Mouse (Mus musculus): ENCODE data around the gene Bloc1s3. TPM values are rescaled to one million over a fixed set of nuclear protein-coding genes. Genes with fewer than 3 reads are reported as not detected.

Gene Bloc1s3
- total and polyA plus RNA-seq, 3 experiments: 6.1 to 7.5 TPM; not detected in 1

GRCm38 (mm10) chr7:19520032-19520431 lies 11.9 kb upstream of the Bloc1s3 start:
- Histone ChIP-seq H3K9ac (ENCODE audit: control insufficient read depth, low read depth, low read length, poor library complexity, severe bottlenecking) (peak overlapping the region; percentile 95), H3K4me3 (ENCODE audit: control insufficient read depth in 1 of 2, insufficient read depth in 1 of 2, low read depth in 2 of 2, low read length in 2 of 2) (peak overlapping the region; percentile 74 to 81), H3K27me3 (ENCODE audit: control insufficient read depth in 1 of 2, insufficient read depth in 2 of 2, low read length in 2 of 2) (no peaks in the 10 kb centered on the region)

GRCm38 (mm10) chr7:19517652-19518365 lies 9.6 kb upstream of the Bloc1s3 start, which contains the start of gene Nkpd1:
Gene Nkpd1 (plus strand): TSS chr7:19517838.
- no peaks in the 10 kb centered on the region for H3K27me3 ChIP-seq (ENCODE audit: control insufficient read depth in 1 of 2, insufficient read depth in 2 of 2, low read length in 2 of 2)
- TF ChIP-seq CTCF (IDR thresholded peaks at IDR 0.05 in 2 of 3, conservative IDR thresholded peaks at IDR 0.05 in 1 of 3; ENCODE audit: control insufficient read depth in 1 of 3, insufficient read depth in 1 of 3, low read depth in 2 of 3, low read length in 3 of 3, poor library complexity in 1 of 3, severe bottlenecking in 1 of 3) (peak; percentile 43 to 77 (median 60)), MAZ (IDR thresholded peaks at IDR 0.05; ENCODE audit: low read depth, low read length) (no peak), SMC3 (IDR thresholded peaks at IDR 0.05; ENCODE audit: low read depth, low read length) (peak; percentile 36; the same call in 1 of the 2 replicates), RAD21 (IDR thresholded peaks at IDR 0.05; ENCODE audit: low read depth, low read length) (peak; percentile 15), RCOR1 (IDR thresholded peaks at IDR 0.05; ENCODE audit: low read depth, low read length) (no peak)
- no peaks in the 10 kb centered on the region for H3K36me3 ChIP-seq (ENCODE audit: control insufficient read depth in 1 of 2, insufficient read depth in 2 of 2, low read length in 2 of 2)
- DNase-seq (ENCODE audit: low read depth, low spot score): peak; percentile 23
- no peaks in the 10 kb centered on the region for H3K9me3 ChIP-seq (replicated peaks; ENCODE audit: insufficient read depth, low read length)
- H3K4me3 ChIP-seq (ENCODE audit: control insufficient read depth in 1 of 2, insufficient read depth in 1 of 2, low read depth in 2 of 2, low read length in 2 of 2): no peak within 1 kb of the TSS
- peaks cover 2% of the 10 kb centered on the region; the same call in 1 of the 2 replicates for H3K79me2 ChIP-seq (ENCODE audit: control insufficient read depth, insufficient read depth, low read length, poor library complexity)
- peaks cover 0 to 4% of the 10 kb centered on the region in 2 experiments; a peak in 2 of 4 replicates for H3K4me1 ChIP-seq (ENCODE audit: control insufficient read depth in 1 of 2, insufficient read depth in 2 of 2, low read length in 2 of 2)
- H3K27ac ChIP-seq (ENCODE audit: control insufficient read depth, low read depth, low read length): no peak within 1 kb of the TSS
- H3K9ac ChIP-seq (ENCODE audit: control insufficient read depth, low read depth, low read length, poor library complexity, severe bottlenecking): no peak within 1 kb of the TSS

More at GRCm38 (mm10) chr7:19520032-19520431, 11.9 kb upstream of the Bloc1s3 start:
- Histone ChIP-seq H3K36me3 (ENCODE audit: control insufficient read depth in 1 of 2, insufficient read depth in 2 of 2, low read length in 2 of 2) (no peaks in the 10 kb centered on the region), H3K27ac (ENCODE audit: control insufficient read depth, low read depth, low read length) (peak overlapping the region; percentile 20), H3K9me3 (replicated peaks; ENCODE audit: insufficient read depth, low read length) (no peaks in the 10 kb centered on the region), H3K4me1 (ENCODE audit: control insufficient read depth in 1 of 2, insufficient read depth in 2 of 2, low read length in 2 of 2) (peaks cover 0 to 4% of the 10 kb centered on the region in 2 experiments; a peak in 2 of 4 replicates), H3K79me2 (ENCODE audit: control insufficient read depth, insufficient read depth, low read length, poor library complexity) (peaks cover 2% of the 10 kb centered on the region; the same call in 1 of the 2 replicates)
- TF ChIP-seq JUND (IDR thresholded peaks at IDR 0.05; ENCODE audit: low read depth, low read length) (no peak), NRF1 (IDR thresholded peaks at IDR 0.05; ENCODE audit: insufficient read depth, low read depth, low read length, poor library complexity, severe bottlenecking) (no peak), ZMIZ1 (IDR thresholded peaks at IDR 0.05; ENCODE audit: low read depth, low read length) (no peak), CHD1 (IDR thresholded peaks at IDR 0.05; ENCODE audit: low read depth, low read length) (no peak), SMC3 (IDR thresholded peaks at IDR 0.05; ENCODE audit: low read depth, low read length) (no peak), TBP (IDR thresholded peaks at IDR 0.05; ENCODE audit: low read depth, low read length) (0 out of 2 replicates have a peak, but pooled peaks have one; percentile 49), POLR2AphosphoS5 (IDR thresholded peaks at IDR 0.05; ENCODE audit: borderline replicate concordance, low read depth, low read length) (no peak), HCFC1 (IDR thresholded peaks at IDR 0.05; ENCODE audit: low read depth, low read length) (peak; percentile 26; the same call in 1 of the 2 replicates), ZKSCAN1 (IDR thresholded peaks at IDR 0.05; ENCODE audit: low read depth, low read length) (no peak), RCOR1 (IDR thresholded peaks at IDR 0.05; ENCODE audit: low read depth, low read length) (no peak), KAT2A (conservative IDR thresholded peaks at IDR 0.05; ENCODE audit: low read depth, low read length) (no peak), ELF1 (IDR thresholded peaks at IDR 0.05; ENCODE audit: low read depth, low read length) (no peak; the same call in 1 of the 2 replicates), POLR2A (IDR thresholded peaks at IDR 0.05; ENCODE audit: control insufficient read depth in 1 of 2, insufficient read depth in 1 of 2, low read depth in 1 of 2, low read length in 2 of 2, poor library complexity in 1 of 2) (peak in 1 of 2 experiments; percentile 80; a peak in 3 of 4 replicates), GATA1 (IDR thresholded peaks at IDR 0.05; ENCODE audit: low read depth, low read length) (peak; percentile 23; the same call in 1 of the 2 replicates), MAZ (IDR thresholded peaks at IDR 0.05; ENCODE audit: low read depth, low read length) (no peak), NELFE (IDR thresholded peaks at IDR 0.05; ENCODE audit: low read depth, low read length) (0 out of 2 replicates have a peak, but pooled peaks have one; percentile 26), TCF12 (IDR thresholded peaks at IDR 0.05; ENCODE audit: low read depth, low read length) (0 out of 2 replicates have a peak, but pooled peaks have one; percentile 6), E2F4 (IDR thresholded peaks at IDR 0.05; ENCODE audit: borderline replicate concordance, low read depth, low read length) (no peak), MYC (IDR thresholded peaks at IDR 0.05; ENCODE audit: low read depth, low read length) (no peak), USF1 (IDR thresholded peaks at IDR 0.05; ENCODE audit: low read depth, low read length) (no peak), USF2 (IDR thresholded peaks at IDR 0.05; ENCODE audit: borderline replicate concordance in 1 of 2, insufficient read depth in 1 of 2, low read depth in 1 of 2, low read length in 2 of 2) (no peak), MXI1 (IDR thresholded peaks at IDR 0.05; ENCODE audit: low read depth, low read length) (no peak), UBTF (IDR thresholded peaks at IDR 0.05; ENCODE audit: borderline replicate concordance, insufficient read depth, low read depth, low read length) (peak; percentile 70; the same call in 1 of the 2 replicates), CTCF (IDR thresholded peaks at IDR 0.05 in 2 of 3, conservative IDR thresholded peaks at IDR 0.05 in 1 of 3; ENCODE audit: control insufficient read depth in 1 of 3, insufficient read depth in 1 of 3, low read depth in 2 of 3, low read length in 3 of 3, poor library complexity in 1 of 3, severe bottlenecking in 1 of 3) (no peak), ETS1 (IDR thresholded peaks at IDR 0.05; ENCODE audit: low read depth, low read length) (no peak)
- peak; percentile 72 for DNase-seq (ENCODE audit: low read depth, low spot score)
